Mouse (Mus musculus) ES-Bruce4 (cell line): Measurements from ENCODE around the gene Pip4k2b.

ENCODE experiments used
- CTCF ChIP-seq: IDR thresholded peaks from one replicate; pipeline ENCODE4 v1.8.1; 2011; ENCODE audit warnings: low read depth, low read length
- POLR2A ChIP-seq: IDR thresholded peaks from one replicate; pipeline ENCODE4 v1.8.1; 2011; ENCODE audit warnings: low read length; ENCODE audit not compliant: insufficient read depth

- TF ChIP-seq CTCF (no peak), POLR2A (no peak)
Measured at GRCm38 (mm10) chr11:97742591-97742990, 1.9 kb downstream of the Pip4k2b start.
